Mouse (Mus musculus): ENCODE data around the gene Limk2. TPM values are rescaled to one million over a fixed set of nuclear protein-coding genes. Genes with fewer than 3 reads are reported as not detected.

Limk2 gene
- polyA plus RNA-seq, 1 experiment from 2014 or later: 91.8 TPM

DNA sequence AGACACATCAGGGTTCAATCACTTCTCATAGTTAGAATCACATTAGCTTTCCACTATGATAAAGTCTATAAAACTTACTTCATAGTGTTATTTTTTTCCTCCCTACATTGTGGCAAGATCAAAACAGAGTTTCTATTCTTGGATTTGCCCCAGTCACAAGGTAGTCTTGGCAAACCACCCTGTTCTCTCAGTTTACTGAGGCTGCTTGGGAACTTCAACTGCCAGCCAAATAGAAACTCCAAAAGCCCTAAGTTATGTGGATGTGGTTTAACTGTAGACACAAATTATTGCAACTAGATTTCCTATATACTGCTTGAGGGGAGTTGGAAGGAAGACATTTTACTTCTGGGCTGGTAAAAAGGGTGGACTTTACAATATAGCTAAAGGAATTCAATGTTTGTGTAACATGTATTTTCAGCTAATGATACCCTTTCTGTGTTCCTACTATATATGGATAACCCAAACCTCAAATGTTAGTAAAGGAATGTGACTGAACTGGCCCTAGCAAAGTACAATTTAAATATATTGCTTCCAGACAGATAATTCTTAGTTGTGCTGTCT lies 79.0 kb downstream of the Limk2 start, which contains the start of gene Pik3ip1:
TSS of gene Pik3ip1 (plus strand) at position 511 of the 561 bp plus-strand sequence.
- ATAC-seq (ENCODE audit: insufficient read depth, low FRiP score, low TSS enrichment): no peak
- no peak for DNase-seq (ENCODE audit: low spot score)
- no peak within 1 kb of the TSS for H3K27ac ChIP-seq (ENCODE audit: low read depth, low read length)

GRCm38 (mm10) chr11:3328806-3329775 lies 79.9 kb downstream of the Limk2 start:
- Histone ChIP-seq H3K4me1 (ENCODE audit: control insufficient read depth, insufficient read depth, low read length) (no peaks in the 10 kb centered on the region; the same call in 1 of the 2 replicates), H3K4me3 (ENCODE audit: low read depth, low read length) (no peak overlapping the region), H3K9me3 (ENCODE audit: control insufficient read depth, low read length) (no peaks in the 10 kb centered on the region), H3K4me2 (ENCODE audit: low read depth) (no peak overlapping the region), H3K9ac (ENCODE audit: low read length) (no peak overlapping the region), H3K27ac (ENCODE audit: low read depth, low read length) (no peak overlapping the region), H3K27me3 (ENCODE audit: control insufficient read depth, insufficient read depth, low read length) (no peaks in the 10 kb centered on the region), H3K36me3 (ENCODE audit: control insufficient read depth, insufficient read depth, low read length) (no peaks in the 10 kb centered on the region)
- WGBS: 83% methylated on average over 11 of the region's 11 CpGs
- no peak for DNase-seq (ENCODE audit: low spot score)
- no peak for ATAC-seq (ENCODE audit: insufficient read depth, low FRiP score, low TSS enrichment)

More for the DNA sequence above, 79.0 kb downstream of the Limk2 start, which contains the start of gene Pik3ip1:
- Histone ChIP-seq H3K9me3 (ENCODE audit: control insufficient read depth, low read length) (no peaks in the 10 kb centered on the region), H3K4me2 (ENCODE audit: low read depth) (peak within 1 kb of the TSS; percentile 92), H3K27me3 (ENCODE audit: control insufficient read depth, insufficient read depth, low read length) (no peaks in the 10 kb centered on the region), H3K4me1 (ENCODE audit: control insufficient read depth, insufficient read depth, low read length) (no peaks in the 10 kb centered on the region; the same call in 1 of the 2 replicates), H3K4me3 (ENCODE audit: low read depth, low read length) (peak within 1 kb of the TSS; percentile 38), H3K36me3 (ENCODE audit: control insufficient read depth, insufficient read depth, low read length) (no peaks in the 10 kb centered on the region), H3K9ac (ENCODE audit: low read length) (peak within 1 kb of the TSS; percentile 60)

GRCm38 (mm10) chr11:3328271-3328670 lies 80.7 kb downstream of the Limk2 start:
- Histone ChIP-seq H3K36me3 (ENCODE audit: control insufficient read depth, insufficient read depth, low read length) (no peaks in the 10 kb centered on the region), H3K9me3 (ENCODE audit: control insufficient read depth, low read length) (no peaks in the 10 kb centered on the region), H3K27ac (ENCODE audit: low read depth, low read length) (no peak overlapping the region), H3K9ac (ENCODE audit: low read length) (no peak overlapping the region), H3K4me3 (ENCODE audit: low read depth, low read length) (no peak overlapping the region), H3K4me2 (ENCODE audit: low read depth) (no peak overlapping the region), H3K4me1 (ENCODE audit: control insufficient read depth, insufficient read depth, low read length) (no peaks in the 10 kb centered on the region; the same call in 1 of the 2 replicates), H3K27me3 (ENCODE audit: control insufficient read depth, insufficient read depth, low read length) (no peaks in the 10 kb centered on the region)
- WGBS: 79% methylated on average over 5 of the region's 5 CpGs
- no peak for ATAC-seq (ENCODE audit: insufficient read depth, low FRiP score, low TSS enrichment)
- DNase-seq (ENCODE audit: low spot score): no peak

DNA sequence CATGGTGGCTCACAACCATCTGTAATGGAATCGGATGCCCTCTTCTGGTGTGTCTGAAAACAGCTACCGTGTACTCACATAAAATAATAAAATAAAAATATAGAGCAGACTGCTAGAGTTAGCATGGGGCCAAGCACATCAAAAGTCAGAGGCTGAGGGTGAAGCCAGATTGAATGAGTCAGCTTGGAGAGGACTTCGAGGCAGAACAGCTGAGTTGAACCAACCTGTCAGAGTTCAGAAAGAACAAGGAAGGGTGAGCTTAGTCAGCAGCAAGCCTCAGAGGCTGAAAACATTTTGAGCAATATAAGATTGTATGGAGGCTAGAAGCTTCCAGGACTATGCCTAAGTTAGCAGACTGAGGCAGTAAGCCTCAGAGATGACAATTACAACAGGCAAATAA lies 90.7 kb downstream of the Limk2 start:
- no peak overlapping the region for H3K4me3 ChIP-seq (ENCODE audit: low read depth, low read length)
- ATAC-seq (ENCODE audit: insufficient read depth, low FRiP score, low TSS enrichment) (no peak), DNase-seq (ENCODE audit: low spot score) (no peak)
- H3K9me3 ChIP-seq (ENCODE audit: control insufficient read depth, low read length): no peaks in the 10 kb centered on the region
- H3K36me3 ChIP-seq (ENCODE audit: control insufficient read depth, insufficient read depth, low read length): no peaks in the 10 kb centered on the region; the same call in 1 of the 2 replicates
- no peaks in the 10 kb centered on the region for H3K4me1 ChIP-seq (ENCODE audit: control insufficient read depth, insufficient read depth, low read length)
- H3K9ac ChIP-seq (ENCODE audit: low read length): no peak overlapping the region
- no peak overlapping the region for H3K27ac ChIP-seq (ENCODE audit: low read depth, low read length)
- H3K27me3 ChIP-seq (ENCODE audit: control insufficient read depth, insufficient read depth, low read length): no peaks in the 10 kb centered on the region
- H3K4me2 ChIP-seq (ENCODE audit: low read depth): no peak overlapping the region
- WGBS: 92% methylated on average over 3 of the region's 3 CpGs

- H3K4me2 ChIP-seq (ENCODE audit: low read depth): no peak overlapping the region
- H3K27me3 ChIP-seq (ENCODE audit: control insufficient read depth, insufficient read depth, low read length): no peaks in the 10 kb centered on the region
- 24% methylated on average over 2 of the region's 2 CpGs for WGBS
- ATAC-seq (ENCODE audit: insufficient read depth, low FRiP score, low TSS enrichment) (peak; percentile 48), DNase-seq (ENCODE audit: low spot score) (peak; percentile 64)
- no peaks in the 10 kb centered on the region for H3K9me3 ChIP-seq (ENCODE audit: control insufficient read depth, low read length)
- H3K4me3 ChIP-seq (ENCODE audit: low read depth, low read length): no peak overlapping the region
- H3K9ac ChIP-seq (ENCODE audit: low read length): no peak overlapping the region
- no peak overlapping the region for H3K27ac ChIP-seq (ENCODE audit: low read depth, low read length)
- peaks cover 4% of the 10 kb centered on the region for H3K36me3 ChIP-seq (ENCODE audit: control insufficient read depth, insufficient read depth, low read length)
- H3K4me1 ChIP-seq (ENCODE audit: control insufficient read depth, insufficient read depth, low read length): no peaks in the 10 kb centered on the region
These were observed 94.8 kb downstream of the Limk2 start for GRCm38 (mm10) chr11:3314148-3314547.

GRCm38 (mm10) chr11:3313294-3313693 lies 95.7 kb downstream of the Limk2 start:
- Histone ChIP-seq H3K9ac (ENCODE audit: low read length) (no peak overlapping the region), H3K4me2 (ENCODE audit: low read depth) (no peak overlapping the region), H3K36me3 (ENCODE audit: control insufficient read depth, insufficient read depth, low read length) (peaks cover 6% of the 10 kb centered on the region), H3K27me3 (ENCODE audit: control insufficient read depth, insufficient read depth, low read length) (no peaks in the 10 kb centered on the region), H3K4me3 (ENCODE audit: low read depth, low read length) (no peak overlapping the region), H3K27ac (ENCODE audit: low read depth, low read length) (no peak overlapping the region), H3K4me1 (ENCODE audit: control insufficient read depth, insufficient read depth, low read length) (no peaks in the 10 kb centered on the region), H3K9me3 (ENCODE audit: control insufficient read depth, low read length) (no peaks in the 10 kb centered on the region)
- WGBS: 96% methylated on average over 1 of the region's 1 CpGs
- no peak for DNase-seq (ENCODE audit: low spot score)
- no peak for ATAC-seq (ENCODE audit: insufficient read depth, low FRiP score, low TSS enrichment)

DNA sequence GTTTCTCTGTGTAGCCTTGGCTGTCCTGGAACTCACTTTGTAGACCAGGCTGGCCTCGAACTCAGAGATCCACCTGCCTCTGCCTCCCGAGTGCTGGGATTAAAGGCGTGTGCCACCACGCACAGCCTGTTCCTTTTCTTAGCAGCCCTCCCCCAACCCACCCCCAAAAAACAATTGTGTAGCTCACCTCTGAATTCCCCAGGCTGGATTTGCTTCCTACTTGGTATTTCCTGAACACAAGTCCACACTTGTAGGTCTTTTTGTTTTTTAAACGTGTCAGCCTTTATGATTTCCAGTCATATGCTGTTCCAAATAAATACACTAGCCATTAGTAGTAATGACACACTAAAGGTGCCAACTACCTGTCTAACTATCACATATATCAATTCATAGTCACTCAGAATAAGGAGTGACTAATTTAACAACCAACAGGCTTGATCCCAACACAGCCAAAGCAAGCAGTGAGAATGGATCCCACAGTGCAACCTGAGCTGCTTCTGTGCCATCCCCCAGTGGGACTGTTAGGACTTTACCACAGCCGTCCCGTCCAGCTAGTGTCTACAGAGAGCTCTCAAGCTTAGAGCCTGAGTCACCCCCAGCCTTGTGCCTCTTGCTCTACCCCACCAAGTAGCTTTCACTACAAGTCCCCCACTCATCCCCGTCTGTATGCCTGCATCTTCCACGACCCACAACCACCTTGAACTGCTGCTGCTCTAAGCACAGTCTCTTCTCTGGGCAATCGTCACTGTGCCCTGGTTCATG lies 97.2 kb downstream of the Limk2 start:
- ATAC-seq (ENCODE audit: insufficient read depth, low FRiP score, low TSS enrichment): no peak
- Histone ChIP-seq H3K4me3 (ENCODE audit: low read depth, low read length) (no peak overlapping the region), H3K4me2 (ENCODE audit: low read depth) (no peak overlapping the region), H3K4me1 (ENCODE audit: control insufficient read depth, insufficient read depth, low read length) (no peaks in the 10 kb centered on the region), H3K9ac (ENCODE audit: low read length) (no peak overlapping the region), H3K9me3 (ENCODE audit: control insufficient read depth, low read length) (no peaks in the 10 kb centered on the region), H3K36me3 (ENCODE audit: control insufficient read depth, insufficient read depth, low read length) (peaks cover 18% of the 10 kb centered on the region), H3K27ac (ENCODE audit: low read depth, low read length) (no peak overlapping the region), H3K27me3 (ENCODE audit: control insufficient read depth, insufficient read depth, low read length) (no peaks in the 10 kb centered on the region)
- no peak for DNase-seq (ENCODE audit: low spot score)
- WGBS: 84% methylated on average over 10 of the region's 10 CpGs

DNA sequence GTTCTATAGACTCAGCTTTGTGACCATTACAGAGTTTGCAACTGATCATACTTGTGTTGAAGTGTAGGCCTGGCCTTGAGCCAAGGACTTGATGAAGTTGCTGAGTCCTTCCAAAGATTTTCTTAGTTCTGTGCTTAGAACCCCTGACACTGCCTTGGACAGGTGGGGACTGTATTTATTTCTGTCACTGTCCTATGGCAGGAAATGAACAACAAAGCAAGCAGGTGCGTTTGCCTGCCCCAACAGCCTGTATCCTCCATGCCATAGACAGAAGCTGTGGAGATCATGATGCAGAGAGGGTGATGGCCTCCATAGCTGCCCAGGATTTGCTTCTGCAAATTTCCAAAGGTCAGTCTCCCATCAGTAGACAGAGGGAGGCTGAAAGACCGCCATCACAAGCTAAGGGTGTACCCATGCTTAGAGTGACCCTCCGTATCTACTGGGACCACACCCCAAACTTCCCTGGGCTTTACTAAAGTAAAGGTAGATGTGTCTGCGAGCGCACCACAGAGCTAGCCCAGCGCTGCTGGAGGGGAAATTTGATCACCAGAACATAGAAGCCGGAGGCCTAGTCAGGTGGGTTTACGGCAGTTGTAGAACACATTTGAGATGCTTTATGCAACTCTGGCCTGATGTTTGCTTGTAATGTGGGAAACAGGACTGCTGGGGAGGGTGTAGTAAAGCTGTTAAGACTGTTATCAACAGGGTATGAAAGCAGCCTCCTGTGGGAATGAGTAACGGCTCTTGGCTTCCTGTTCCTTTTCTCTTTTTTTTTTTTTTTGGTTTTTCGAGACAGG lies 98.0 kb downstream of the Limk2 start:
- Histone ChIP-seq H3K27ac (ENCODE audit: low read depth, low read length) (no peak overlapping the region), H3K4me3 (ENCODE audit: low read depth, low read length) (no peak overlapping the region), H3K9me3 (ENCODE audit: control insufficient read depth, low read length) (no peaks in the 10 kb centered on the region), H3K4me1 (ENCODE audit: control insufficient read depth, insufficient read depth, low read length) (no peaks in the 10 kb centered on the region), H3K27me3 (ENCODE audit: control insufficient read depth, insufficient read depth, low read length) (no peaks in the 10 kb centered on the region), H3K9ac (ENCODE audit: low read length) (no peak overlapping the region), H3K36me3 (ENCODE audit: control insufficient read depth, insufficient read depth, low read length) (peaks cover 24% of the 10 kb centered on the region), H3K4me2 (ENCODE audit: low read depth) (no peak overlapping the region)
- 91% methylated on average over 9 of the region's 10 CpGs for WGBS
- DNase-seq (ENCODE audit: low spot score): no peak
- no peak for ATAC-seq (ENCODE audit: insufficient read depth, low FRiP score, low TSS enrichment)

Measured in neural tube, embryonic 11.5 days (tissue).